Mouse (Mus musculus): ENCODE measurements around the gene Vmn1r103.
"Not testable (repeated sequence)": the region's sequence is repeated elsewhere in the genome, so short reads cannot be mapped to it uniquely, and the experiment has no call there.

Gene Vmn1r103

GRCm38 (mm10) chr7:20510434-20510833, at the start of gene Vmn1r103:
TSS of gene Vmn1r103 (minus strand) at chr7:20510534.
- DNase-seq, result not testable (repeated sequence)

GRCm38 (mm10) chr7:20545657-20546056, 35.3 kb upstream of the Vmn1r103 start, which contains the start of gene Gm5726:
TSS of gene Gm5726 (minus strand) at chr7:20545757.
- not testable (repeated sequence) for DNase-seq

GRCm38 (mm10) chr7:20533537-20533936, 23.2 kb upstream of the Vmn1r103 start, which contains the start of gene Vmn1r104:
TSS of gene Vmn1r104 (plus strand) at chr7:20533837.
- not testable (repeated sequence) for DNase-seq

- not testable (repeated sequence) for DNase-seq
These were observed 35.5 kb downstream of the Vmn1r103 start, which contains the start of gene Gm10670 for GRCm38 (mm10) chr7:20474825-20475224. TSS of gene Gm10670 (minus strand) at chr7:20474925.

Data from layer of hippocampus, adult 9-11 months (tissue).